Mouse (Mus musculus) megakaryocyte, embryonic 14.5 days (primary cell): Measurements from ENCODE around the gene Slc39a5. TPM values are rescaled to one million over a fixed set of nuclear protein-coding genes. Genes with fewer than 3 reads are reported as not detected.
A peak's percentile ranks its signal among the peaks of the same experiment; 100 is the strongest.

Experiments
- H3K27me3 ChIP-seq: replicated peaks from 2 replicates; pipeline ENCODE3; 2012; ENCODE audit warnings: inconsistent platforms
- H3K36me3 ChIP-seq: replicated peaks from 2 replicates; pipeline ENCODE3; 2012; ENCODE audit warnings: low read length, inconsistent platforms, mixed read lengths
- H3K4me1 ChIP-seq: 2 replicates; pipeline ENCODE4 v1.6.1; 2012; ENCODE audit warnings: inconsistent platforms
- H3K4me3 ChIP-seq: replicated peaks from 2 replicates; pipeline ENCODE3; 2012; ENCODE audit warnings: moderate library complexity, mild to moderate bottlenecking, inconsistent platforms
- H3K9me3 ChIP-seq: 2 replicates; pipeline ENCODE4 v1.6.1; 2012; ENCODE audit warnings: inconsistent platforms
- FLI1 ChIP-seq: IDR thresholded peaks from 2 replicates; pipeline ENCODE4 v1.6.1; 2012; ENCODE audit warnings: low read length, inconsistent platforms, mixed read lengths
- GATA1 ChIP-seq: IDR thresholded peaks from 3 replicates; pipeline ENCODE4 v1.6.1; 2012; ENCODE audit warnings: mixed read lengths, low read length, inconsistent platforms, borderline replicate concordance
- polyA plus RNA-seq: library from polyadenylated mRNA; stranded (reverse); fragments of >175 nt; gene quantifications from 2 replicates; pipeline ENCODE4 v1.2.3, GENCODE M21; 2012; ENCODE audit warnings: low replicate concordance; ENCODE audit not compliant: insufficient read depth

The Slc39a5 gene
- polyA plus RNA-seq = not detected in 2 replicates

DNA sequence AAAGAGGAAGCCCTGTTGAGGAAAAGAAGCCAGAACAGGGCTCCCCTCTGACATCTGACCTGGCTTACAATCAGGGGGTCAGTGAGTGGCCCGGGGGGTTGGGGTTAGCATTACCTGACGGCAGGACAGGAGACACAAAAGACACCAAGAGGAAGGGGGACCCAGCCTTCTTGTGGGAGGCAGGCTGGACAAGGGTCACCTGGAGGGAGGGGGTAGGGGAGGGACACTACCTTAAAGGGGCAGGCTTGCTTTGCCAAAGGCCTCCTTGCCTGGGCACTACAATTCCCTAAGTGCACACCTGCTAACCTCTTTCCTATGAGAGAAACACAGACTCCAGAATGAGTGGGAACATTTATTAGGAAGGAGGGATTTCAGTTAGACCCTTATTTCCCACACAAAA, at the start of gene Slc39a5:
TSS of gene Slc39a5 (minus strand) at position 174 of the 400 bp plus-strand sequence.
- Histone ChIP-seq H3K36me3 (peaks cover 77% of the 10 kb centered on the region), H3K27me3 (no peaks in the 10 kb centered on the region), H3K9me3 (no peaks in the 10 kb centered on the region), H3K4me3 (no peak within 1 kb of the TSS), H3K4me1 (peaks cover 23% of the 10 kb centered on the region)
- TF ChIP-seq FLI1 (no peak), GATA1 (no peak)

DNA sequence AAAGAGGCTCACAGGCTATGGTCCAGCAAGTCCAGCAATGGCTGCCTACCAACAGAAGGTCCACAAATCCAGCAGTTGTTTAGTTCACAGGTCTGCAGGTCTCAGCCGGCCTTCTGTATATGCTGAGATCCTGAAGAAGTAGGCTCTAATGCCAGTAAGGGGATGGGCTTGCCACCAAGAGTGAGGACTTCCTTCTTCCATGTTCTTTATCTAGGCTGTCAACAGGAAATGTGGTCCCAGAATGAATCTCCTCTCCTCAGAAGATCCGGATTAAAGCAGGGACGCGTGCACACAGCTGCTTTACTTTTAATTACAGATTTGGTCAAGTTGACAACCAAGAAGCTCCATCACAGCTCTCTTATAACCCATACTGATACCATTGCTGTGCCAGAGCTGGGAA, 44.4 kb upstream of the Slc39a5 start:
- peaks cover 23% of the 10 kb centered on the region for H3K4me1 ChIP-seq
- H3K36me3 ChIP-seq = peaks cover 31% of the 10 kb centered on the region
- no peaks in the 10 kb centered on the region for H3K9me3 ChIP-seq
- TF ChIP-seq GATA1 (no peak), FLI1 (no peak)
- no peaks in the 10 kb centered on the region for H3K27me3 ChIP-seq
- H3K4me3 ChIP-seq = no peak overlapping the region

DNA sequence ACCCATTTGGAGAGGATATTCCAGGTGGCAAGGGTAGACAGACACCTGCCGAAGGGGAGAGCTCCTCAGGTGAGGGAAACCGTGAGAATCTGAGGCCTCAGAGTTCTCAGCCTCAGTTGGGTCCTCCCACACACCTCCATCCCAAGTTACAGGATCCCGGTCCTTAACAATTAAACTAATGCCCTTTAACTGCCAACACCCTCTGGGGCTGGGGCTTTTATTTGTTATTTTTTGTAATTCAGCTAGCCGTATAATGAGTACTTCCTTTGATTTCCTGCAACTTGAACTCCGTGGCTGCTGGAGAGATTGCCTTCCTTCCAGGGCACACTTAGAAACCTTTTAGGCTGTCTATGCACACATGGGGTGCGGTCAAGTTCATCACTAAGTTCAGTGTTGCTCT, 43.3 kb upstream of the Slc39a5 start:
- H3K36me3 ChIP-seq = peaks cover 42% of the 10 kb centered on the region
- H3K9me3 ChIP-seq = no peaks in the 10 kb centered on the region
- H3K27me3 ChIP-seq = no peaks in the 10 kb centered on the region
- TF ChIP-seq GATA1 (no peak), FLI1 (no peak)
- peaks cover 33% of the 10 kb centered on the region for H3K4me1 ChIP-seq
- H3K4me3 ChIP-seq = no peak overlapping the region

- Histone ChIP-seq H3K4me3 (no peak overlapping the region), H3K9me3 (no peaks in the 10 kb centered on the region), H3K27me3 (no peaks in the 10 kb centered on the region), H3K4me1 (peaks cover 44% of the 10 kb centered on the region), H3K36me3 (peaks cover 58% of the 10 kb centered on the region)
- no peak for TF ChIP-seq GATA1
- TF ChIP-seq FLI1 = no peak
These were observed 41.7 kb upstream of the Slc39a5 start for GRCm38 (mm10) chr10:128442718-128443117.

- no peaks in the 10 kb centered on the region for H3K27me3 ChIP-seq
These were observed 40.5 kb upstream of the Slc39a5 start for GRCm38 (mm10) chr10:128441324-128442119.

DNA sequence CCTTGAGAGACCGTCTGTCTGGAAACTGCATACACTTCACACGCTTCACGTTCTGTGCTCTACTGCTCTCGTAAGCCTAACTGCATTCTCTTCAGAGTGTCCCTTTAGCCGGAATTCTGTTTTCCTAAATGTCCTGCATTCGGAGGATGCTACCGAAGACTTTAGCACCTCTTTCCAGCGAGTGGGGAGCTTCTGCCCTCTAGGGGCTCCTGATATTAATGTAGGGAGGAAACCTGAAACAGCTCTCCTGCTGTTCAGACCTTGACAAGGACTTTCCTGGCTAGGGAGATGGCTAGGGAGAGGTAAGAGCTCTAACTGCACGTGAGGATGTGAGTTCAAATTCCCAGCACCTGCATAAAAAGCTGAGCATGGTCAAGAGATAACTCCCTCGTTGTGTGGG, 39.4 kb upstream of the Slc39a5 start:
- no peak overlapping the region for H3K4me3 ChIP-seq
- H3K27me3 ChIP-seq = no peaks in the 10 kb centered on the region
- TF ChIP-seq GATA1 (no peak), FLI1 (no peak)
- H3K4me1 ChIP-seq = peaks cover 47% of the 10 kb centered on the region
- H3K9me3 ChIP-seq = no peaks in the 10 kb centered on the region
- peaks cover 80% of the 10 kb centered on the region for H3K36me3 ChIP-seq

More at GRCm38 (mm10) chr10:128441324-128442119, 40.5 kb upstream of the Slc39a5 start:
- Histone ChIP-seq H3K4me1 (peaks cover 50% of the 10 kb centered on the region), H3K36me3 (peaks cover 69% of the 10 kb centered on the region), H3K4me3 (no peak overlapping the region), H3K9me3 (no peaks in the 10 kb centered on the region)
- TF ChIP-seq GATA1 = no peak
- TF ChIP-seq FLI1 = no peak

DNA sequence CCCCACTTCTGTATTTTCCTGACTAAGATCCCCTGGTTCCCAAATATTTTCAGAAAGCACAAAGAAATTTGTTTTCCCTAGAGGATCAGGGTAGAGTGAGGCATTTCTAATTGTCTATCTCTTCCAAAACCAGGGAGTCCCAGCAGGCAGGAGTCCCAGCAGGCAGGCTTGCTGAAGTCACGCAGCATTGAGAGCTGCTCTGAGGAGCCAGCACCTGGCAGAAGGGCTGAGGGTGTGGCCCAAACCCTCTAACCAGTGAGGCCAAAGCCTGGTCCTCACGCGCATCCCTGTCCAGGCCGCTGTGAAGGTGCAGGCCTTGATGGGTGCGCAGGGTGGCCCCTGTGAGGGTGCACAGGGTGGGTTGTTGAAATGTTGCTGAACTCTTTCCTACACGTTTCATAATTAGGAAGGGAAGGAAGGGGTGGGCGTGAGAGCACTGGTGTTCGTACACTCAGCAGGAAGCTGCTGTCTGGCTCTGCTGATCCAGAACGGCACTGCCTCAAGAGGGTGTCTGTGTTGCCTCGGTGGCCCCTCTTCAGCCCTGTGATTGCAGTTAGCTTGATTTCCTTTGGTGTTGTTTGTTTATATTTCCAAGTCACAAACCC, 37.7 kb upstream of the Slc39a5 start:
- H3K9me3 ChIP-seq = no peaks in the 10 kb centered on the region
- H3K27me3 ChIP-seq = no peaks in the 10 kb centered on the region
- H3K4me3 ChIP-seq = peak overlapping the region; percentile 39
- peaks cover 92% of the 10 kb centered on the region for H3K36me3 ChIP-seq
- H3K4me1 ChIP-seq = peaks cover 40% of the 10 kb centered on the region
- TF ChIP-seq FLI1 (no peak), GATA1 (no peak)

- no peak overlapping the region for H3K4me3 ChIP-seq
- no peaks in the 10 kb centered on the region for H3K27me3 ChIP-seq
- H3K9me3 ChIP-seq = no peaks in the 10 kb centered on the region
- peaks cover 44% of the 10 kb centered on the region for H3K4me1 ChIP-seq
- H3K36me3 ChIP-seq = peaks cover 91% of the 10 kb centered on the region
- TF ChIP-seq FLI1 = no peak
- TF ChIP-seq GATA1 = no peak
These were observed 35.3 kb upstream of the Slc39a5 start for GRCm38 (mm10) chr10:128436376-128436775.

DNA sequence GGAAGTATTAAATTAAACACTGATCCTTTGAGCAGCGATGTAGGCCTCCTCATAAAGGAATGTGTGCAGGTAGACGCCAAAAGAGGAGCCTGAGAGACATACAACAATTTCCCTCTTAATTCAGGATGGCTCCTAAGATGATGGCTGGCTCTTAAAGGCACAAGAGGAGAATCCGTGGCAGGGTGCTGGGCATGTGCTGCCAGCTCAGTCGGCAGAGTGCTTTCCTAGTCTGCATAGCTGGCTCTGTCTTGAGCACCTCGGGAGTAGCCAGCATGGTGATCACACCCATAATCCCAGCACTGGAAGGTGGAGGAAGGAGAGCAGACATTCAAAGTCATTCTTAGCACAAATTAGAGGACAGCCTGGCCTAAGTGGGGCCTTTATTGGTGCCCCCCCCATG, 34.8 kb upstream of the Slc39a5 start:
- no peaks in the 10 kb centered on the region for H3K27me3 ChIP-seq
- peaks cover 91% of the 10 kb centered on the region for H3K36me3 ChIP-seq
- TF ChIP-seq GATA1 (no peak), FLI1 (no peak)
- H3K9me3 ChIP-seq = no peaks in the 10 kb centered on the region
- peaks cover 44% of the 10 kb centered on the region for H3K4me1 ChIP-seq
- no peak overlapping the region for H3K4me3 ChIP-seq

GRCm38 (mm10) chr10:128435186-128435823, 34.3 kb upstream of the Slc39a5 start:
- Histone ChIP-seq H3K9me3 (no peaks in the 10 kb centered on the region), H3K4me3 (no peak overlapping the region), H3K27me3 (no peaks in the 10 kb centered on the region), H3K4me1 (peaks cover 40% of the 10 kb centered on the region), H3K36me3 (peaks cover 91% of the 10 kb centered on the region)
- TF ChIP-seq FLI1 (no peak), GATA1 (no peak)
